Mouse (Mus musculus) testis, adult 2 months (tissue): ENCODE measurements around the gene Ccnd3. TPM values are rescaled to one million over a fixed set of nuclear protein-coding genes. Genes with fewer than 3 reads are reported as not detected.

Source experiments
- H3K27ac ChIP-seq: fragments of 200-500 bp; 2 replicates; pipeline ENCODE4 v1.5.1; 2012; ENCODE audit warnings: low read depth, low read length; ENCODE audit not compliant: control insufficient read depth, insufficient read depth
- H3K27me3 ChIP-seq: fragments of 200-500 bp; 2 replicates; pipeline ENCODE4 v1.6.1; 2012; ENCODE audit warnings: mild to moderate bottlenecking, low read length, moderate library complexity; ENCODE audit not compliant: control insufficient read depth, insufficient read depth
- H3K36me3 ChIP-seq: fragments of 200-500 bp; 2 replicates; pipeline ENCODE4 v1.6.1; 2012; ENCODE audit warnings: mild to moderate bottlenecking, low read length; ENCODE audit not compliant: control insufficient read depth, insufficient read depth
- H3K4me1 ChIP-seq: fragments of 200-500 bp; 2 replicates; pipeline ENCODE4 v1.6.1; 2012; ENCODE audit warnings: low read length; ENCODE audit not compliant: control insufficient read depth, insufficient read depth
- H3K4me3 ChIP-seq: fragments of 200-500 bp; 2 replicates; pipeline ENCODE4 v1.5.1; 2012; ENCODE audit warnings: low read depth, mild to moderate bottlenecking, low read length, moderate library complexity, mixed read lengths; ENCODE audit not compliant: control insufficient read depth
- CTCF ChIP-seq: fragments of 200-500 bp; IDR thresholded peaks from 2 replicates; pipeline ENCODE4 v1.5.1; 2012; ENCODE audit warnings: low read depth, mild to moderate bottlenecking, inconsistent platforms, low read length, moderate library complexity; ENCODE audit not compliant: control insufficient read depth, insufficient read depth, insufficient replicate concordance
- POLR2A ChIP-seq: fragments of 200-500 bp; IDR thresholded peaks from 2 replicates; pipeline ENCODE4 v1.6.1; 2012; ENCODE audit warnings: low read depth, mild to moderate bottlenecking, inconsistent platforms, low read length, moderate library complexity; ENCODE audit not compliant: control insufficient read depth
- polyA plus RNA-seq: library from polyadenylated mRNA; depleted of rRNA; stranded (reverse); fragments of >200 nt; gene quantifications from 2 replicates; pipeline ENCODE4 v1.2.3, GENCODE M21; 2012

Ccnd3 gene
- polyA plus RNA-seq, 1 experiment: 253 TPM

DNA sequence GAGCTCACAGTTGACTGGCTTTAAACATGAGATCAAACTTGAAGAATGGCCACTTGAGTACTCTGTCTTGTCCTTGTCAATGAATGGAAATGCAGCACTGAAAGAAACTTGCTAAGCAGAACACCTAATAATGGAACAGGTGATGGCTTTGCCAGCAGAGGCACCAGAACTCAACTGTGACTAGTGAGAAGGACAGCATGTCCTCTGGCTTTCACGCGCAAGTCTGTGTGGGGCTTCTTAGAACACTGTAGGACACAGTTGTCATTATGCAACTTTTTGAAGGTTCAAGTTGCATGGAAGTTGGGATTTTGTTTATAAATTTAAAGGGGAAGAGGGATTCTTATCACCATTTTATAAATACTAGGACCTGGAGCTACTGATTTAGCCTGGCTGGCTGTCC is 120.2 kb downstream of the Ccnd3 start:
- no peaks in the 10 kb centered on the region for H3K27me3 ChIP-seq
- TF ChIP-seq POLR2A: no peak
- no peak for TF ChIP-seq CTCF
- H3K27ac ChIP-seq: no peak overlapping the region
- no peaks in the 10 kb centered on the region for H3K36me3 ChIP-seq
- peaks cover under 1% of the 10 kb centered on the region for H3K4me1 ChIP-seq
- H3K4me3 ChIP-seq: no peak overlapping the region

DNA sequence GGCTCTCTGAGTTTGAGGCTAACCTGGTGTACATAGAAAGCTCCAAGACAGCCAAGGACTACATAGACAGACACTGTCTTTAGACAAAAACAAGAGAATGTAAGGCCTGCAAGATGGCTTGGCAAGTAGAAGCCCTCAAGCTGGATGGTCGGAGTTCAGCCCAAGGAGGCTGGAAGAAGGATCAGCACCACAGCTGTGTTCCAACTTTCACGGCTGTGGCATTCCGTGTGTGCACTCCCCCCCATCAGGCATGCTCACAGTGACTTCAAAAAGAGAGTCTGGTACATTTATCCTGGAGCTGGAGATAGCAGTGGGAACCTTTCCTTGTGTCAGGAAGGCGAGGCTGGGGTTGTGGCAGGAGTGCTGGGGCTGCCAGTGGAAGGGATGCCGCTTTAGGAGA is 121.2 kb downstream of the Ccnd3 start:
- TF ChIP-seq POLR2A: no peak
- TF ChIP-seq CTCF: no peak
- Histone ChIP-seq H3K36me3 (no peaks in the 10 kb centered on the region), H3K27me3 (no peaks in the 10 kb centered on the region), H3K4me1 (peaks cover 8% of the 10 kb centered on the region), H3K27ac (no peak overlapping the region), H3K4me3 (no peak overlapping the region)

GRCm38 (mm10) chr17:47627791-47628190 is 122.9 kb downstream of the Ccnd3 start:
- Histone ChIP-seq H3K36me3 (no peaks in the 10 kb centered on the region), H3K4me1 (peaks cover 8% of the 10 kb centered on the region), H3K27me3 (no peaks in the 10 kb centered on the region), H3K4me3 (no peak overlapping the region; the same call in 1 of the 2 replicates), H3K27ac (no peak overlapping the region)
- TF ChIP-seq CTCF: no peak
- no peak for TF ChIP-seq POLR2A

- Histone ChIP-seq H3K27me3 (no peaks in the 10 kb centered on the region), H3K36me3 (no peaks in the 10 kb centered on the region), H3K4me1 (peaks cover 8% of the 10 kb centered on the region), H3K4me3 (peak overlapping the region; percentile 97), H3K27ac (peak overlapping the region; percentile 96)
- peak; percentile 32; the same call in 1 of the 2 replicates for TF ChIP-seq POLR2A
- TF ChIP-seq CTCF: no peak
Observed at GRCm38 (mm10) chr17:47628851-47629676, 124.2 kb downstream of the Ccnd3 start.

GRCm38 (mm10) chr17:47629717-47630677 is 125.1 kb downstream of the Ccnd3 start:
- Histone ChIP-seq H3K27ac (peak overlapping the region; percentile 81), H3K4me3 (peak overlapping the region; percentile 97), H3K36me3 (no peaks in the 10 kb centered on the region; the same call in 1 of the 2 replicates), H3K27me3 (no peaks in the 10 kb centered on the region), H3K4me1 (peaks cover 8% of the 10 kb centered on the region)
- TF ChIP-seq CTCF (no peak), POLR2A (no peak)

- Histone ChIP-seq H3K27ac (peak within 1 kb of the TSS; percentile 81), H3K36me3 (no peaks in the 10 kb centered on the region; the same call in 1 of the 2 replicates), H3K27me3 (no peaks in the 10 kb centered on the region), H3K4me1 (peaks cover 8% of the 10 kb centered on the region), H3K4me3 (peak within 1 kb of the TSS; percentile 97)
- no peak for TF ChIP-seq POLR2A
- no peak for TF ChIP-seq CTCF
Observed at GRCm38 (mm10) chr17:47630678-47631065, 125.8 kb downstream of the Ccnd3 start, which contains the start of gene Usp49. Usp49 (plus strand) TSS chr17:47630690.
